Mouse (Mus musculus) lung, embryonic 14.5 days (tissue): ENCODE measurements at regions not wholly inside any gene's neighbourhood (a gene's known extent, or its start where the extent isn't known, plus 50 kb on each side); places are given as distances from the start of the nearest gene placed in this dataset.

ENCODE experiments used
- ATAC-seq: fragments of 200-750 bp; cut with Nextera tagmentation; 2 replicates; pipeline ENCODE4 v1.8.0; 2017; ENCODE audit warnings: mild to moderate bottlenecking, moderate TSS enrichment, moderate library complexity; ENCODE audit not compliant: insufficient read depth
- DNase-seq: peaks from one replicate; pipeline ENCODE4 v3.0.0-alpha.2; 2015
- H3K27ac ChIP-seq: fragments of 300-500 bp; sonication (generic); 2 replicates; pipeline ENCODE4 v1.5.1; 2014; ENCODE audit warnings: low read depth, mild to moderate bottlenecking, moderate library complexity
- H3K27me3 ChIP-seq: fragments of 300-500 bp; sonication (generic); 2 replicates; pipeline ENCODE4 v1.6.1; 2014; ENCODE audit warnings: low read length, control low read depth; ENCODE audit not compliant: insufficient read depth
- H3K36me3 ChIP-seq: fragments of 300-500 bp; sonication (generic); 2 replicates; pipeline ENCODE4 v1.6.1; 2014; ENCODE audit warnings: control low read depth; ENCODE audit not compliant: insufficient read depth
- H3K4me1 ChIP-seq: fragments of 300-500 bp; sonication (generic); 2 replicates; pipeline ENCODE4 v1.6.1; 2014; ENCODE audit warnings: antibody characterized with exemption, control low read depth; ENCODE audit not compliant: insufficient read depth
- H3K4me2 ChIP-seq: fragments of 300-500 bp; sonication (generic); 2 replicates; pipeline ENCODE4 v1.6.1; 2014; ENCODE audit warnings: mild to moderate bottlenecking
- H3K4me3 ChIP-seq: fragments of 300-500 bp; sonication (generic); 2 replicates; pipeline ENCODE4 v1.5.1; 2014; ENCODE audit warnings: low read depth, low read length
- H3K9ac ChIP-seq: fragments of 300-500 bp; sonication (generic); 2 replicates; pipeline ENCODE4 v1.6.1; 2014
- H3K9me3 ChIP-seq: fragments of 300-500 bp; sonication (generic); 2 replicates; pipeline ENCODE4 v1.6.1; 2016; ENCODE audit warnings: low read depth, low read length, control low read depth
- CTCF ChIP-seq: IDR thresholded peaks from 2 replicates; pipeline ENCODE4 v1.5.1; 2016; ENCODE audit warnings: antibody characterized with exemption, low read depth
- WGBS: fragments of 180-500 bp; shearing (Covaris S2); extraction: QIAGEN DNeasy Blood & Tissue Kit; methylation state at CpG from one replicate; pipeline ENCODE4 v1.1.7; 2014; 5-methylcytosine and 5-hydroxymethylcytosine counted together

- H3K4me2 ChIP-seq: no peak overlapping the region
- no peak for DNase-seq
Measured at GRCm38 (mm10) chr3:130878834-130879233, 148.6 kb upstream of the Rpl34 start.

GRCm38 (mm10) chr3:130877981-130878380, 147.8 kb upstream of the Rpl34 start:
- 80% methylated on average over 5 of the region's 5 CpGs for WGBS
- no peaks in the 10 kb centered on the region for H3K36me3 ChIP-seq
- H3K27ac ChIP-seq: no peak overlapping the region
- ATAC-seq: no peak
- H3K9me3 ChIP-seq: no peaks in the 10 kb centered on the region
- no peak overlapping the region for H3K9ac ChIP-seq
- H3K27me3 ChIP-seq: no peaks in the 10 kb centered on the region
- H3K4me3 ChIP-seq: no peak overlapping the region
- H3K4me1 ChIP-seq: no peaks in the 10 kb centered on the region; the same call in 1 of the 2 replicates
- no peak for TF ChIP-seq CTCF
- H3K4me2 ChIP-seq: no peak overlapping the region
- DNase-seq: no peak

More at GRCm38 (mm10) chr3:130878834-130879233, 148.6 kb upstream of the Rpl34 start:
- no peak overlapping the region for H3K4me3 ChIP-seq
- no peak overlapping the region for H3K27ac ChIP-seq
- WGBS: 69% methylated on average over 7 of the region's 7 CpGs
- H3K9ac ChIP-seq: no peak overlapping the region
- no peak for TF ChIP-seq CTCF
- H3K4me1 ChIP-seq: no peaks in the 10 kb centered on the region; the same call in 1 of the 2 replicates
- no peaks in the 10 kb centered on the region; the same call in 1 of the 2 replicates for H3K27me3 ChIP-seq
- no peaks in the 10 kb centered on the region for H3K36me3 ChIP-seq
- H3K9me3 ChIP-seq: no peaks in the 10 kb centered on the region
- ATAC-seq: no peak

GRCm38 (mm10) chr3:130873745-130874144, 143.5 kb upstream of the Rpl34 start:
- Histone ChIP-seq H3K4me2 (no peak overlapping the region), H3K9ac (no peak overlapping the region), H3K9me3 (no peaks in the 10 kb centered on the region), H3K4me3 (no peak overlapping the region), H3K4me1 (no peaks in the 10 kb centered on the region), H3K27ac (no peak overlapping the region), H3K27me3 (no peaks in the 10 kb centered on the region), H3K36me3 (no peaks in the 10 kb centered on the region)
- ATAC-seq: no peak
- no peak for DNase-seq
- no peak for TF ChIP-seq CTCF
- WGBS: 68% methylated on average over 11 of the region's 11 CpGs

- 44% methylated on average over 19 of the region's 19 CpGs for WGBS
- Histone ChIP-seq H3K4me1 (no peaks in the 10 kb centered on the region), H3K36me3 (no peaks in the 10 kb centered on the region), H3K9me3 (no peaks in the 10 kb centered on the region), H3K27ac (no peak overlapping the region), H3K27me3 (no peaks in the 10 kb centered on the region), H3K4me2 (no peak overlapping the region), H3K9ac (no peak overlapping the region), H3K4me3 (no peak overlapping the region)
- ATAC-seq: peak; percentile 54; the same call in 1 of the 2 replicates
- DNase-seq: no peak
- TF ChIP-seq CTCF: no peak
Measured at GRCm38 (mm10) chr3:130866952-130867632, 136.9 kb upstream of the Rpl34 start.

GRCm38 (mm10) chr3:130864783-130865182, 134.6 kb upstream of the Rpl34 start:
- Histone ChIP-seq H3K27ac (no peak overlapping the region), H3K4me1 (no peaks in the 10 kb centered on the region), H3K9ac (no peak overlapping the region), H3K4me3 (no peak overlapping the region), H3K9me3 (no peaks in the 10 kb centered on the region), H3K36me3 (no peaks in the 10 kb centered on the region), H3K27me3 (no peaks in the 10 kb centered on the region), H3K4me2 (no peak overlapping the region)
- DNase-seq (no peak), ATAC-seq (no peak)
- WGBS: 74% methylated on average over 1 of the region's 1 CpGs
- peak; percentile 27 for TF ChIP-seq CTCF

GRCm38 (mm10) chr3:130863376-130863775, 133.2 kb upstream of the Rpl34 start:
- Histone ChIP-seq H3K36me3 (no peaks in the 10 kb centered on the region), H3K27me3 (no peaks in the 10 kb centered on the region), H3K9ac (no peak overlapping the region), H3K9me3 (no peaks in the 10 kb centered on the region), H3K4me1 (no peaks in the 10 kb centered on the region), H3K4me2 (no peak overlapping the region), H3K27ac (no peak overlapping the region), H3K4me3 (no peak overlapping the region)
- DNase-seq: peak; percentile 42
- no peak for ATAC-seq
- WGBS: 83% methylated on average over 5 of the region's 5 CpGs
- no peak for TF ChIP-seq CTCF

GRCm38 (mm10) chr3:130860315-130860714, 130.1 kb upstream of the Rpl34 start:
- ATAC-seq: peak; percentile 92
- Histone ChIP-seq H3K9ac (no peak overlapping the region), H3K4me3 (no peak overlapping the region), H3K36me3 (no peaks in the 10 kb centered on the region), H3K9me3 (no peaks in the 10 kb centered on the region), H3K27me3 (no peaks in the 10 kb centered on the region), H3K4me1 (no peaks in the 10 kb centered on the region), H3K4me2 (no peak overlapping the region), H3K27ac (no peak overlapping the region)
- peak; percentile 93 for DNase-seq
- 49% methylated on average over 5 of the region's 5 CpGs for WGBS
- no peak for TF ChIP-seq CTCF

GRCm38 (mm10) chr3:130853866-130854265, 123.7 kb upstream of the Rpl34 start:
- Histone ChIP-seq H3K4me2 (no peak overlapping the region), H3K9ac (no peak overlapping the region), H3K4me3 (no peak overlapping the region), H3K36me3 (no peaks in the 10 kb centered on the region), H3K27me3 (no peaks in the 10 kb centered on the region), H3K27ac (no peak overlapping the region), H3K9me3 (no peaks in the 10 kb centered on the region), H3K4me1 (no peaks in the 10 kb centered on the region; the same call in 1 of the 2 replicates)
- no peak for ATAC-seq
- DNase-seq: no peak
- 70% methylated on average over 9 of the region's 9 CpGs for WGBS
- no peak for TF ChIP-seq CTCF
